Comparison of ENCODE assay signal across 19 mouse cellular contexts in genomic region chr12:110952628-110953385, GRCm38 (mm10). TPM values are rescaled to one million over a fixed set of nuclear protein-coding genes. Genes with fewer than 3 reads are reported as not detected.
DNase-seq lines count a peak whose midpoint lies in the region; ATAC-seq and TF ChIP-seq lines count a peak whose summit lies in the region.
"Had no signal": no experiment of that assay in that cellular context is flagged by ENCODE, and none has a peak within 500 bp of the region (broad histone marks: within the 10 kb centered on the region; RNA-seq: fewer than 3 reads in every experiment).

No protein-coding gene starts in this region.

- TF ChIP-seq CTCF in MEL (IDR thresholded peaks at IDR 0.05 in 2 of 3, conservative IDR thresholded peaks at IDR 0.05 in 1 of 3; ENCODE audit: control insufficient read depth in 1 of 3, insufficient read depth in 1 of 3, low read depth in 2 of 3, low read length in 3 of 3, poor library complexity in 1 of 3, severe bottlenecking in 1 of 3), result no peak

- no peaks in the 10 kb centered on the region for H3K27me3 ChIP-seq in MEL (ENCODE audit: control insufficient read depth in 1 of 2, insufficient read depth in 2 of 2, low read length in 2 of 2)
- no peaks in the 10 kb centered on the region for H3K27me3 ChIP-seq in liver, embryonic 15.5 days
- H3K27me3 ChIP-seq: heart, embryonic 12.5 days; midbrain, embryonic 15.5 days; neural tube, embryonic 12.5 days had no signal

- no peaks in the 10 kb centered on the region for H3K9me3 ChIP-seq in MEL (replicated peaks; ENCODE audit: insufficient read depth, low read length)
- H3K9me3 ChIP-seq in liver, embryonic 15.5 days (replicated peaks), result no peaks in the 10 kb centered on the region
- H3K9me3 ChIP-seq: G1E; heart, embryonic 12.5 days; midbrain, embryonic 15.5 days; neural tube, embryonic 12.5 days had no signal

- no peak for TF ChIP-seq RAD21 in MEL (IDR thresholded peaks at IDR 0.05; ENCODE audit: low read depth, low read length)

- intact Hi-C loops in gastrocnemius, postnatal 36 days (cut with DNase I), result no loop called here

- TF ChIP-seq EP300 in MEL (IDR thresholded peaks at IDR 0.05; ENCODE audit: low read depth in 1 of 2, low read length in 2 of 2), result 0 out of 4 replicates have a peak, but pooled peaks of 1 of the 2 experiments have one; percentile 4

- peak overlapping the region; percentile 91 for H3K27ac ChIP-seq in MEL (ENCODE audit: control insufficient read depth, low read depth, low read length)
- H3K27ac ChIP-seq in liver, embryonic 15.5 days (replicated peaks), result peak overlapping the region; percentile 83
- H3K27ac ChIP-seq: hindbrain, postnatal 0 days; midbrain, embryonic 15.5 days; neural tube, embryonic 12.5 days had no signal

- peaks cover 21 to 32% of the 10 kb centered on the region in 2 experiments for H3K4me1 ChIP-seq in MEL (ENCODE audit: control insufficient read depth in 1 of 2, insufficient read depth in 2 of 2, low read length in 2 of 2)
- peaks cover 50% of the 10 kb centered on the region for H3K4me1 ChIP-seq in liver, embryonic 15.5 days (replicated peaks)
- H3K4me1 ChIP-seq: heart, embryonic 12.5 days; midbrain, embryonic 15.5 days; neural tube, embryonic 12.5 days had no signal

- H3K9ac ChIP-seq in MEL (ENCODE audit: control insufficient read depth, low read depth, low read length, poor library complexity, severe bottlenecking), result peak overlapping the region; percentile 19; the same call in 1 of the 2 replicates
- 0 out of 2 replicates have a peak overlapping the region, but pooled peaks have one; percentile 9 for H3K9ac ChIP-seq in liver, embryonic 15.5 days
- H3K9ac ChIP-seq: heart, embryonic 12.5 days; midbrain, embryonic 15.5 days; neural tube, embryonic 12.5 days had no signal

- TF ChIP-seq POLR2A in MEL (IDR thresholded peaks at IDR 0.05; ENCODE audit: control insufficient read depth in 1 of 2, insufficient read depth in 1 of 2, low read depth in 1 of 2, low read length in 2 of 2, poor library complexity in 1 of 2), result no peak

- 78% methylated on average over 6 of the region's 6 CpGs for WGBS in liver, embryonic 15.5 days (ENCODE audit: insufficient replicate concordance)

- ATAC-seq in cerebellum, adult (ENCODE audit: insufficient number of reproducible peaks, low FRiP score, low TSS enrichment), result peak; percentile 68; the same call in 1 of the 2 replicates
- no peak for ATAC-seq in liver, embryonic 15.5 days (ENCODE audit: insufficient read depth)
- ATAC-seq: hindbrain, postnatal 0 days; midbrain, embryonic 15.5 days had no signal

- H3K4me3 ChIP-seq in MEL (ENCODE audit: control insufficient read depth in 1 of 2, insufficient read depth in 1 of 2, low read depth in 2 of 2, low read length in 2 of 2), result no peak overlapping the region
- no peak overlapping the region for H3K4me3 ChIP-seq in liver, embryonic 15.5 days (replicated peaks)
- H3K4me3 ChIP-seq: heart, embryonic 12.5 days; midbrain, embryonic 15.5 days; neural tube, embryonic 12.5 days had no signal

- H3K4me2 ChIP-seq in liver, embryonic 15.5 days, result peak overlapping the region; percentile 29; the same call in 1 of the 2 replicates
- H3K4me2 ChIP-seq: heart, embryonic 12.5 days; midbrain, embryonic 15.5 days; neural tube, embryonic 12.5 days had no signal

- DNase-seq in cerebellum, postnatal 4 days (ENCODE audit: low spot score in 2 of 2), result no peak
- DNase-seq in MEL (ENCODE audit: low read depth, low spot score), result peak; percentile 50
- peak; percentile 59 for DNase-seq in cerebellum, adult 8-10 months
- DNase-seq in gastrocnemius, postnatal 36 days, result no peak
- DNase-seq in gastrocnemius, postnatal 25 days, result no peak
- DNase-seq in c-Kit-positive CD71-positive TER-119-positive erythroid progenitor cells, embryonic 14.5 days (ENCODE audit: low spot score), result no peak
- DNase-seq: gastrocnemius, postnatal 14 days; heart, postnatal 36 days; kidney, adult 8-10 months; kidney, postnatal 4 days; right cerebral cortex, postnatal 4 days; thymus, adult 18-20 months had no signal

- peaks cover 0 to 33% of the 10 kb centered on the region in 2 experiments; a peak in 2 of 4 replicates for H3K36me3 ChIP-seq in MEL (ENCODE audit: control insufficient read depth in 1 of 2, insufficient read depth in 2 of 2, low read length in 2 of 2)
- H3K36me3 ChIP-seq in liver, embryonic 15.5 days (replicated peaks), result peaks cover 12% of the 10 kb centered on the region

- H3K79me2 ChIP-seq in MEL (ENCODE audit: control insufficient read depth, insufficient read depth, low read length, poor library complexity), result no peaks in the 10 kb centered on the region

TF ChIP-seq in MEL, 35 proteins besides CTCF, POLR2A, EP300 and RAD21:
- no peak for TF ChIP-seq MAZ (IDR thresholded peaks at IDR 0.05; ENCODE audit: low read depth, low read length)
- TF ChIP-seq KAT2A (conservative IDR thresholded peaks at IDR 0.05; ENCODE audit: low read depth, low read length), result no peak
- no peak for TF ChIP-seq CHD2 (IDR thresholded peaks at IDR 0.05; ENCODE audit: low read length)
- TF ChIP-seq TCF12 (IDR thresholded peaks at IDR 0.05; ENCODE audit: low read depth, low read length), result no peak
- no peak for TF ChIP-seq GABPA (IDR thresholded peaks at IDR 0.05; ENCODE audit: low read depth, low read length)
- no peak for TF ChIP-seq HCFC1 (IDR thresholded peaks at IDR 0.05; ENCODE audit: low read depth, low read length)
- no peak for TF ChIP-seq GATA1 (IDR thresholded peaks at IDR 0.05; ENCODE audit: low read depth, low read length)
- no peak for TF ChIP-seq MAX (IDR thresholded peaks at IDR 0.05; ENCODE audit: low read length)
- TF ChIP-seq NELFE (IDR thresholded peaks at IDR 0.05; ENCODE audit: low read depth, low read length), result no peak

RNA-seq across cellular contexts. Expression of gene Ankrd9, which starts 26.0 kb away (rescaled TPM):
- 17.8 and 26.0 TPM in 2 replicates for total RNA-seq in MEL (2012; rRNA removed)
- polyA plus RNA-seq in MEL (2012; ENCODE audit: insufficient read depth in 1 of 2, insufficient read length in 2 of 2, low read depth in 1 of 2, low replicate concordance in 2 of 2, missing spikeins in 1 of 2), result 10 to 100 TPM in 1 of 2 experiments, not detected in 1; 13.8 TPM
- polyA plus RNA-seq in liver, embryonic 15.5 days (2015; fragmentation: Nextera tagmentation; extraction: Ambion mirVana), result 63.5 and 68.6 TPM in 2 replicates
- 100 to 1,000 TPM; 161 to 219 TPM for total RNA-seq in gastrocnemius, postnatal 36 days (2021)
- total RNA-seq in gastrocnemius, postnatal 25 days (2021), result 100 to 1,000 TPM; 130 to 154 TPM

Comparison
In these comparisons a context has a peak if more than half of its experiments do, and no peak if none do; other contexts are left out.
1. DNase-seq: peak in MEL (single experiment) and cerebellum, adult 8-10 months (single experiment); none in cerebellum, postnatal 4 days (0 of 2), gastrocnemius, postnatal 36 days (0 of 2), gastrocnemius, postnatal 25 days (single experiment) and c-Kit-positive CD71-positive TER-119-positive erythroid progenitor cells, embryonic 14.5 days (single experiment).